Mouse (Mus musculus): Measurements from ENCODE around the gene Cdh11.

Cdh11 gene

GRCm38 (mm10) chr8:102785592-102786416 is at the start of gene Cdh11:
TSS of gene Cdh11 (minus strand) at chr8:102785642.
- DNase-seq: peak; percentile 11 to 28

- DNase-seq: no peak
Measured at GRCm38 (mm10) chr8:102813959-102814358, 28.5 kb upstream of the Cdh11 start.

- DNase-seq: peak in 1 of 2 experiments; percentile 19
Measured at GRCm38 (mm10) chr8:102790303-102790702, 4.9 kb upstream of the Cdh11 start.

- DNase-seq: peak; percentile 42 to 63
Measured at GRCm38 (mm10) chr8:102786467-102787360, 1.3 kb upstream of the Cdh11 start.

- peak; percentile 75 to 87 for DNase-seq
Measured at GRCm38 (mm10) chr8:102784835-102785455, 497 bp downstream of the Cdh11 start.

GRCm38 (mm10) chr8:102783821-102784591 is 1.4 kb downstream of the Cdh11 start:
- DNase-seq: peak; percentile 29 to 37

GRCm38 (mm10) chr8:102782707-102783489 is 2.5 kb downstream of the Cdh11 start:
- no peak for DNase-seq

GRCm38 (mm10) chr8:102780899-102781298 is 4.5 kb downstream of the Cdh11 start:
- peak; percentile 67 to 77 for DNase-seq

GRCm38 (mm10) chr8:102774594-102774993 is 10.8 kb downstream of the Cdh11 start:
- DNase-seq: no peak

GRCm38 (mm10) chr8:102771456-102771855 is 14.0 kb downstream of the Cdh11 start:
- DNase-seq: no peak

GRCm38 (mm10) chr8:102753839-102754238 is 31.6 kb downstream of the Cdh11 start:
- no peak for DNase-seq

- no peak for DNase-seq
Measured at GRCm38 (mm10) chr8:102742940-102743339, 42.5 kb downstream of the Cdh11 start.

GRCm38 (mm10) chr8:102742008-102742591 is 43.3 kb downstream of the Cdh11 start:
- no peak for DNase-seq

GRCm38 (mm10) chr8:102740963-102741362 is 44.5 kb downstream of the Cdh11 start:
- no peak for DNase-seq

- DNase-seq: peak in 1 of 2 experiments; percentile 21
Measured at GRCm38 (mm10) chr8:102738961-102739487, 46.4 kb downstream of the Cdh11 start.

- DNase-seq: no peak
Measured at GRCm38 (mm10) chr8:102738395-102738794, 47.0 kb downstream of the Cdh11 start.

- no peak for DNase-seq
Measured at GRCm38 (mm10) chr8:102734419-102734818, 51.0 kb downstream of the Cdh11 start.

GRCm38 (mm10) chr8:102726206-102726935 is 59.1 kb downstream of the Cdh11 start:
- DNase-seq: no peak

- DNase-seq: no peak
Measured at GRCm38 (mm10) chr8:102725496-102725895, 59.9 kb downstream of the Cdh11 start.

GRCm38 (mm10) chr8:102715956-102716355 is 69.5 kb downstream of the Cdh11 start:
- DNase-seq: peak in 1 of 2 experiments; percentile 21

Measured in lung, postnatal 4 days (tissue).